Mouse (Mus musculus) lung, embryonic 16.5 days (tissue): ENCODE results near the gene Nts. TPM values are rescaled to one million over a fixed set of nuclear protein-coding genes. Genes with fewer than 3 reads are reported as not detected.
"Not testable (repeated sequence)": the region's sequence is repeated elsewhere in the genome, so short reads cannot be mapped to it uniquely, and the experiment has no call there.

Source experiments
- ATAC-seq: fragments of 200-750 bp; cut with Nextera tagmentation; 2 replicates; pipeline ENCODE4 v1.8.0; 2017; ENCODE audit warnings: low read depth, mild to moderate bottlenecking, moderate library complexity
- H3K27ac ChIP-seq: fragments of 300-500 bp; sonication (generic); 2 replicates; pipeline ENCODE4 v1.5.1; 2014; ENCODE audit warnings: mild to moderate bottlenecking, control low read depth, low read length
- H3K27me3 ChIP-seq: fragments of 300-500 bp; sonication (generic); 2 replicates; pipeline ENCODE4 v1.6.1; 2014; ENCODE audit warnings: low read depth, low read length, mixed read lengths; ENCODE audit not compliant: control insufficient read depth, insufficient read depth
- H3K36me3 ChIP-seq: fragments of 300-500 bp; sonication (generic); 2 replicates; pipeline ENCODE4 v1.6.1; 2014; ENCODE audit warnings: low read length; ENCODE audit not compliant: control insufficient read depth, insufficient read depth
- H3K4me1 ChIP-seq: fragments of 300-500 bp; sonication (generic); replicated peaks from 2 replicates; pipeline ENCODE4 v1.6.1; 2014; ENCODE audit warnings: low read length, mixed read lengths; ENCODE audit not compliant: control insufficient read depth, insufficient read depth
- H3K4me2 ChIP-seq: fragments of 300-500 bp; sonication (generic); 2 replicates; pipeline ENCODE4 v1.6.1; 2014; ENCODE audit warnings: low read depth, low read length, control low read depth
- H3K4me3 ChIP-seq: fragments of 300-500 bp; sonication (generic); 2 replicates; pipeline ENCODE4 v1.5.1; 2014; ENCODE audit warnings: mild to moderate bottlenecking, low read length, control low read depth
- H3K9ac ChIP-seq: fragments of 300-500 bp; sonication (generic); 2 replicates; pipeline ENCODE4 v1.6.1; 2014; ENCODE audit warnings: low read length, control low read depth
- H3K9me3 ChIP-seq: fragments of 300-500 bp; sonication (generic); 2 replicates; pipeline ENCODE4 v1.6.1; 2016; ENCODE audit warnings: low read length; ENCODE audit not compliant: control insufficient read depth
- WGBS: fragments of 180-500 bp; shearing (Covaris S2); extraction: QIAGEN DNeasy Blood & Tissue Kit; methylation state at CpG from one replicate; pipeline ENCODE4 v1.1.7; 2014; 5-methylcytosine and 5-hydroxymethylcytosine counted together
- polyA plus RNA-seq: library from polyadenylated mRNA; unstranded; fragments of >200 nt; fragmentation: Nextera tagmentation; extraction: Ambion mirVana; gene quantifications from 2 replicates; pipeline ENCODE4 v1.2.1, GENCODE M21; 2015

Gene Nts
- polyA plus RNA-seq, 1 experiment from 2014 or later: 1.4 TPM

- H3K9me3 ChIP-seq: no peaks in the 10 kb centered on the region
- H3K9ac ChIP-seq: no peak overlapping the region
- WGBS: 8% methylated on average over 7 of the region's 7 CpGs
- no peaks in the 10 kb centered on the region for H3K36me3 ChIP-seq
- no peak overlapping the region for H3K27ac ChIP-seq
- no peaks in the 10 kb centered on the region for H3K4me1 ChIP-seq
- ATAC-seq: no peak
- no peak overlapping the region for H3K4me2 ChIP-seq
- no peaks in the 10 kb centered on the region for H3K27me3 ChIP-seq
- H3K4me3 ChIP-seq: no peak overlapping the region
Measured at GRCm38 (mm10) chr10:102451756-102452155, 38.5 kb downstream of the Nts start.

- Histone ChIP-seq H3K4me2 (no peak overlapping the region), H3K9me3 (no peaks in the 10 kb centered on the region), H3K4me3 (no peak overlapping the region), H3K9ac (no peak overlapping the region), H3K27me3 (no peaks in the 10 kb centered on the region), H3K27ac (no peak overlapping the region), H3K36me3 (no peaks in the 10 kb centered on the region), H3K4me1 (no peaks in the 10 kb centered on the region)
- ATAC-seq: no peak
- 3% methylated on average over 7 of the region's 7 CpGs for whole genome bisulfite sequencing
Measured at GRCm38 (mm10) chr10:102449449-102449848, 40.8 kb downstream of the Nts start.

- Histone ChIP-seq H3K4me3 (no peak overlapping the region), H3K27ac (no peak overlapping the region), H3K36me3 (no peaks in the 10 kb centered on the region), H3K4me2 (no peak overlapping the region), H3K4me1 (no peaks in the 10 kb centered on the region), H3K9me3 (no peaks in the 10 kb centered on the region), H3K27me3 (no peaks in the 10 kb centered on the region), H3K9ac (no peak overlapping the region)
- 29% methylated on average over 2 of the region's 2 CpGs for WGBS
- no peak for ATAC-seq
Measured at GRCm38 (mm10) chr10:102444912-102445556, 45.3 kb downstream of the Nts start.

GRCm38 (mm10) chr10:102435467-102435866, 54.8 kb downstream of the Nts start:
- WGBS: 19% methylated on average over 6 of the region's 6 CpGs
- not testable (repeated sequence) for H3K4me1 ChIP-seq, ATAC-seq, H3K36me3 ChIP-seq, H3K9me3 ChIP-seq, H3K27me3 ChIP-seq, H3K4me3 ChIP-seq, H3K27ac ChIP-seq, H3K9ac ChIP-seq
- peak overlapping the region; percentile 27; the same call in 1 of the 2 replicates for H3K4me2 ChIP-seq

GRCm38 (mm10) chr10:102435048-102435447, 55.2 kb downstream of the Nts start:
- H3K4me1 ChIP-seq, H3K27ac ChIP-seq, H3K4me3 ChIP-seq, H3K36me3 ChIP-seq, H3K9me3 ChIP-seq, H3K4me2 ChIP-seq, H3K27me3 ChIP-seq, ATAC-seq, H3K9ac ChIP-seq: not testable (repeated sequence)
- 6% methylated on average over 5 of the region's 7 CpGs for WGBS

Other genes starting within 250 kb of the Nts start
- gene Rassf9, start 21.7 kb upstream of the Nts start, polyA plus RNA-seq: 5.7 and 6.7 TPM in 2 replicates